Mouse (Mus musculus): ENCODE results near the gene Adad1.

The Adad1 gene

DNA sequence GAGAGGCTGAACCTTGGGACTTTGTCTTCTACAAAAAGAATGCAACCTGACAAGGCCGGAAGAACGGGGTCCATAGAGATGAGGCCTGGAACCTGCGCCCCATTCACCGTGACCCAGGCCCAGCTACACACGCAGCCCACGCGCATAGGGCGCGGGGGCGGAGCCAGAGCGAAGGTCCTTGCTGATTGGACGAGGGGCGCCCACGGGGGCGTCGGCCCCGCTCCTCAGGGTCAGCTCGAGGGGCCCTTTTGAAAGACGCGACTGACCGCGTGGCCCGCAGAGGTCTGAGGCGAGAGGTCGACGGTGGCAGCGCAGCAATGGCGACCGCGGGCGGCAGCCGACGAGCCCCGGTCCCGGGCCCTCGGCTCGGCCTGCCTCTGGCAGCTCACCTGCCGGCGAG is at the start of gene Adad1:
Gene Adad1 (plus strand): TSS at position 122 of the 400 bp plus-strand sequence.
- no peak for DNase-seq (ENCODE audit: low read depth, low spot score)

- DNase-seq (ENCODE audit: low read depth, low spot score): no peak
Observed at GRCm38 (mm10) chr3:37037979-37038378, 25.3 kb upstream of the Adad1 start.

DNA sequence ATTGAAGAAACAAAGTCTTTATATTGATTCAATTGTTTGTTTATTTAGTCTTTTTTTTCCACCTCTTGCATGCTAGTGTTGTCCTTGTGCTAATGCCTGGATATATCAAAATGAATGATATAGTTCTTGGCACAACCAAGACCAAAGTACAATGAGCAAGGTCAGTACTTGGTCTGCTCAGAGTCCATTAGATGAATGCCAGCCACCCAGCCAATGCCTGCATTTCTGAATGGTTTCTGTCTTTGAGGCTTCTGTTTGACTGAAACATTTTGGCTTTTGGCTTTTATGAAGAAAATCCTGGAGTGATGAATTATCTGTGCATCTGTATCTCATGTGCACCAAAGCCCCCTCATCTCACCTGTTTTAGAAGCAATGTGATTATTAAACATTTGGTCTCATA is 23.5 kb upstream of the Adad1 start:
- DNase-seq (ENCODE audit: low read depth, low spot score): no peak

DNA sequence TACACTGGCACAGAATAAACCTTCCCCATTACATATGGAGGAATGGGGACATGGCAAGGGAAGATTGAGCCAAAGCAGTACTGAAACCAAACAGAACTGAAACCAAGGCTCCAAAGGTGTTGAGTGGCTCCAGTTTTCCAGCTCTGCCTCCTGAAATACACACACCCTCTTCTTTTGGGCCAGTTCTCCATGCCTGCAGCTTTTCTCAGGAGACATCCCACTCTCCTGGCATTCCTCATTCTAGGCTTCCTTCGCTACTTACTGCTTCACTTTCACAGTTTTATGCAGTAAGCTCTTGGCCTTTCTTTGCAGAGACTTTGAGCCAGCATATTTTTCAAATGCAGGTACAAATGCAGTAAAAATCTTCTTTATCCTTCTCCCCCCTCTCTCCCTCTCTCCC is 11.8 kb upstream of the Adad1 start:
- peak; percentile 60 for DNase-seq (ENCODE audit: low read depth, low spot score)

GRCm38 (mm10) chr3:37073211-37073610 is 9.9 kb downstream of the Adad1 start:
- no peak for DNase-seq (ENCODE audit: low read depth, low spot score)

DNA sequence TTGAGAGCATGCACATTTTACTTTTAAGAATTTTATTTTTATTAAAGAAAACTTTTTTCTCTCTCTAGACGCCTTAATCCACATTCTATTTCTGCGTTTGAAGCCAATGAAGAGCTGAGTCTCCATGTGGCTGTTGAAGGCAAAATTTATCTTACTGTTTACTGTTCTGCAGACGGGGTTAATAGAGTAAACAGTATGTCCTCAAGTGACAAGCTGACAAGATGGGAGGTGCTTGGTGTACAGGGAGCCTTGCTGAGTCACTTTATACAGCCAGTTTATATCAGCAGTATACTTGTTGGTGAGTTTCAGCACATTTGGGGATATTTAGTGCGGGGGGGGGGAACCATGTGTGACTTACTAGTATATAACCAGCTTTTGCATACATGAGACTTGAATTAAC is 21.5 kb downstream of the Adad1 start:
- DNase-seq (ENCODE audit: low read depth, low spot score): no peak

DNA sequence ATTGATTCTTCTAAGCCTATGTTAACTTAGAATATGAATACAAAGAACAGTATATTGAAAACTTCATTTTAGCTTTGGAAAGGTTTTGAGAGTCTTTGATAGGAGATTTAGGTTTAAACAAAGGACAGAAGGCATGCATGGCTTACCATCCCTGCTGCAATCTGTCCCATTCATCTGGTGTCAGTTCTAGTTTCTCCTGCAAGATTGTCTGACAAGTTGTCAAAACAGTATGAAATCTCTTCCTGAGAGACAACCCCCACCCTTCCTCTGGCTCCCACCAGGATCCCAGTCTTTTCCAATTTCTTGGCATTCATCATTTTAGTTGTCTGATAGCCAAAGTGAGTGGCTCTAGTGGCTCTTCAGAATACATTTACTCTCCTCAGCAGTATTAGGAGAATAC is 27.4 kb downstream of the Adad1 start:
- DNase-seq (ENCODE audit: low read depth, low spot score): peak; percentile 10

- DNase-seq (ENCODE audit: low read depth, low spot score): no peak
Observed at GRCm38 (mm10) chr3:37125655-37126054, 62.3 kb downstream of the Adad1 start, which contains the start of gene Il2. Il2 (minus strand) TSS chr3:37125959.

GRCm38 (mm10) chr3:37126162-37126561 is 62.8 kb downstream of the Adad1 start:
- DNase-seq (ENCODE audit: low read depth, low spot score): no peak

DNA sequence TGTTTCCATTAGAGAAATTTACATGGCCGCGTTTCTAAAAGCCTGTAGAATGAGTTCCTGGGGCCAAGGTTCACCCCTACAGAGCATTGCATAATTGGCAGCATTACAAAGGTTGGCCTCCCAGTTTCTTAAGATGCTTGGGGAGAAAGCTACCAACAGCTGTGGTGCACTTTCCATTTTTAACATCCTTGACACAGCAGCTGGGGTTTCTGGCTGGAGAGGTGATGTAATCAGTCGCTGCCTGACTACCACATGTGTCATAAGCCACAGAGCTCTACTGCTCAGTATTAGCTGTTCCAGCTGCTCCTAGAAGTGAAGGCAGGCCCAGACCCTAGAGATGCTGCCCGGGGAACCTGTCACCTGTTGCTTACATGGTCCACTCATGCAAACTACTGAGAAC is 64.9 kb downstream of the Adad1 start:
- no peak for DNase-seq (ENCODE audit: low read depth, low spot score)

DNA sequence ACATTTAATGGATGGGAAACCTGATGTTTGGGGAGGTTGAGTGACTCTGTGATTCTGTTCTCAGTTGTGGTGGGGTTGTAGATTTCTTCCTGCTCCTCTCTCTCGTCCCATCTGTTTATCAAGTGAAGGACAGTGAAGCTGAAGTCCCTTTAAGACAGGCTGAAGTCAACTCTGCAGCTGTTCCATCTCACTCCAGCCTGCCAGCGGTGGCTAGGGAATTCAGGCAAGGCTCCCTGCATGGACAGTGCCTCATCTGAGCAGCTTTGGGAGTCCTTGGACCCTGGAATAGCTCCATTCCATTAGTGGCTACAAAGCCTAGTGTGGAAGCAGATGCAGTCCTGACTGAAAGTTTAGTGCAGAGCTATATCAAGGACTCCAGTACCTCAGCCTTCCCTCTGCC is 65.7 kb downstream of the Adad1 start:
- DNase-seq (ENCODE audit: low read depth, low spot score): no peak

- DNase-seq (ENCODE audit: low read depth, low spot score): no peak
Observed at GRCm38 (mm10) chr3:37137231-37137630, 73.9 kb downstream of the Adad1 start.

DNA sequence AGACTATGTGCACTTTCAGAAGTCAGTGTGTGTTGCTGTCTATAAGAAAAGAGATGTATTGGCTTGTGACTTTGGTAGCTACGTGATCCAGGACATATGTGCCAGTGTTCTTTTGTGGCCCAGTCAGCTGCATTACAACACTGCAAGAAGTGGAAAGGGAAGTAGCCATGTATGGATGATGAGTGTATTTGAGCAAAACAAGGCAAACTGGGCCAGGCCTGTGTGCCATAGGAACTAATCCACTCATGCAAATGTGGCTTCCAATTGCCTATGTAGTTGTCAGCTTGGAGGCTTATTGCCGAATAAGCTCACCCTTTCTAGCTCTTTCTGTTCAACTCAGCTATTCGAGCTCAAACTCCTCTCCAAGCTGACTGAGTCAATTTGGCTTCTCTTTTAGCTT is 75.9 kb downstream of the Adad1 start:
- DNase-seq (ENCODE audit: low read depth, low spot score): no peak

DNA sequence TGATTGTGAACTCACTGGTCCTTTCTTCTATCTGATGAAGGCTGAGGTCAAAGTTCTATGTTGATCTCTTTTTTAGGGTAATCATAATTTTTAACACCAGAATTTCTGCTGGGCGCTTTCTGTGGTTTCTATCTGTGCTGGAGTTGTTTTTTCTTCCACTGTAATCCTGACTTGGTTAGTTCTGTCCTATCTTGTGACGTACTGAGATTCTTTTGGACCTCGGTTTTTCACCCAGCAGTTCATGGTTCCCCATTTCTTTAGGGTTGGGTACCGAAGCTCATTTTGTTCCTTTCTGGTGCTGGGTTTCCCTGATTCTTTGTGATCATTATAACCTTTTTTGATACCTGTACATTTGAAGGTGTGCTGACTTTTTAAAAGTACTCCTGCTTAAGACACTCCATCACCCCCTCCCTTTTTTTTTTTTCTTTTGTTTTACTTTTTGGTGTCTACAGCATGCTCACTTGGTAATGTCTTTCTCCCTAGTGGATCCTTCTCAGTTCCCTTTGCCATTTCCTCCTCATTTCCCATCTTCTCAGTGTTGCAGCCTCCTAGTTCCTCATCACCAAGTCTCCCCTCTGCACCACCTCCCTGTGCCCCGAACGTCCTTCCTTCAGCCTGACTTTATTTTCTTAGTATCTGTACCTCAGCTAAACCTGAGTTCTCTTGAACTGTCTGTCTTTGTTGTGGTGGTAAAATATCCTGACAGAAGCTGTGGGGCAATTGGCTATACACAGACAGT is 77.0 kb downstream of the Adad1 start:
- DNase-seq (ENCODE audit: low read depth, low spot score): no peak

GRCm38 (mm10) chr3:37141827-37142226 is 78.5 kb downstream of the Adad1 start:
- no peak for DNase-seq (ENCODE audit: low read depth, low spot score)

DNA sequence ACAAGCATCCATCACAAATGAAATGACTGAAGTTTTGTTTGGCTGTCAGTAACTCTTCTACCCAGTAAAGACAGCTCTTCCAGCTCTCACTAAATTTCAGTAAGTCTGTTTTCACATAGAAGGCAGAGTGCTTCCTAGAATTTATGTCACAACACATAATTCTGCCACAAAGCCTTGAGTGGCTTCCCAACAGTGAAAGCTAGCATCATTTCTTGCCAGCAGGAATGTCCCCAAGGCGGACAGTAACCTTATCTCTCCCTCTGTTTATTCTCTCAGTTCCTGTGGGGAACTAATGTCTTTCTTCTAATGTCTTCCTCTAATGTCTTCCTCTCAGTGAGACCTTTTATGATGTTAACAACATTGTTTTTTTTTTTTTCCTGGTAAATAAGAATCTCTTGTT is 81.7 kb downstream of the Adad1 start:
- no peak for DNase-seq (ENCODE audit: low read depth, low spot score)

GRCm38 (mm10) chr3:37146406-37146805 is 83.1 kb downstream of the Adad1 start:
- DNase-seq (ENCODE audit: low read depth, low spot score): no peak

- DNase-seq (ENCODE audit: low read depth, low spot score): no peak
Observed at GRCm38 (mm10) chr3:37146810-37147209, 83.5 kb downstream of the Adad1 start.

DNA sequence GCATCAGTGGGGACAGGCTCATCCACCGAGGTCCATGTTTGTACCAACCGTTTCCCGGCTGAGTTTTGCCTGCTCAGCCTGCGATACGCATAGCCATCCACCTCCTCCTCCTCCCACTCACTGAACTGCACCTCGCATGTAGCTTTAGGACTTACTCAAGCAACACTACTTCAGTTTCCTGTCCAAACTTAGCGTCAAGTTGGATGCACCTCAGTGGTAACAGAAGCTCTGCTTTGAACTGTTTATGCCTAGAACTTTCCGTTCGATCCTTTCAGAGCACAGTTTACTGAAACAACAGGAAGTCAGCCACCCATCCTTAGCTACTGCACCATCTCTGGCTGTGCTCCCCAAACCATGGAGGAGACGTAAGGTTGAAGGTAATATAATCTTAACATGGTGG is 88.9 kb downstream of the Adad1 start:
- DNase-seq (ENCODE audit: low read depth, low spot score): no peak

DNA sequence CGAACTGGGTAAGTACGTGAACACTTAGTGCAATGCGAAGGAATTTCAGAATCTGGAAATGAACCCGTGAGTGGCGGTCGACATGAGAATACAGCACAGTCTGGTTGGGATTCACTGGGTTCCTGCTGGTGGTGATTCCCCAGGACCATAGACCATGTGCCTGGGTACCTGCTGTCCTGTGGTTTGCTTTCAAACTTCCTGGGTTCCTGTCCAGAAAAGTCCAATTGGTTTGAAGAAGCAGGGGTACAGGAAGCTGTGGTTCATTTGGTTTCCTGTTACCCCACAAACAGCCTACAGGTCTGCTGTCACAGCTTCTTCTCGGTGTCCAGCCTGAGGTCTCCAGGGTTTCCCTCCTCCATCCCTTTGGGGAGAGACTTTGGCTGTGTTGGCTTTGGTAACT is 89.7 kb downstream of the Adad1 start:
- DNase-seq (ENCODE audit: low read depth, low spot score): no peak

GRCm38 (mm10) chr3:37154396-37154795 is 91.1 kb downstream of the Adad1 start:
- DNase-seq (ENCODE audit: low read depth, low spot score): no peak

GRCm38 (mm10) chr3:37157082-37157481 is 93.8 kb downstream of the Adad1 start:
- DNase-seq (ENCODE audit: low read depth, low spot score): no peak

GRCm38 (mm10) chr3:37158246-37158645 is 94.9 kb downstream of the Adad1 start:
- DNase-seq (ENCODE audit: low read depth, low spot score): no peak

DNA sequence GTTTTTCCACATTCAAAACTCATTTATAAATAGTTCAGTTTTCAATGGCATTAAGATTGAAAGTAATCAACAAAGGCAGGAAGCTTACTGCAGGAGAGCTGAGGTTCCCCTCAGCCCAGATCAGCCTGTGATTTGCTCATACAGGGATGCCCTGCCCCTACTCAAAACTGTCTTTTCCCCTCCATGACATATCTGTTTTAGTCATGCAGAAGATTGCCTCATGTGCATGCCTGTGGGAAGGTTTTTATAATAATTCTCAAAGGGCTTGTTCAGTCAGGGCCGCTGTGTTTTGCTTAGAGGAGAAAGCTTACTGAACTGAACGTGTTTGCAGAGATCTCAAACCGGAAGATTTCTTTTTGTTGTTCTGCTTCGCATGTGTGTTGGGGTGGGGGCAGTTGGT is 97.8 kb downstream of the Adad1 start:
- DNase-seq (ENCODE audit: low read depth, low spot score): no peak
